Mouse (Mus musculus) bone marrow, adult 2 months (tissue): ENCODE results near the gene Tmem234. TPM values are rescaled to one million over a fixed set of nuclear protein-coding genes. Genes with fewer than 3 reads are reported as not detected.

ENCODE experiments used
- H3K27ac ChIP-seq: fragments of 200-500 bp; 2 replicates; pipeline ENCODE4 v1.5.1; 2012; ENCODE audit warnings: low read depth, mild to moderate bottlenecking, control low read depth, inconsistent platforms, low read length; ENCODE audit not compliant: control insufficient read depth, poor library complexity, insufficient read depth
- H3K4me1 ChIP-seq: fragments of 200-500 bp; 2 replicates; pipeline ENCODE4 v1.6.1; 2011; ENCODE audit warnings: low read length; ENCODE audit not compliant: control insufficient read depth, insufficient read depth
- H3K4me3 ChIP-seq: fragments of 200-500 bp; replicated peaks from 2 replicates; pipeline ENCODE3; 2011; ENCODE audit warnings: mild to moderate bottlenecking, low read depth, low read length, control low read depth; ENCODE audit not compliant: control insufficient read depth
- CTCF ChIP-seq: fragments of 200-500 bp; IDR thresholded peaks from 2 replicates; pipeline ENCODE4 v1.5.1; 2011; ENCODE audit warnings: low read length, control low read depth; ENCODE audit not compliant: control insufficient read depth, insufficient read depth
- POLR2A ChIP-seq: fragments of 200-500 bp; IDR thresholded peaks from 2 replicates; pipeline ENCODE4 v1.6.1; 2011; ENCODE audit warnings: low read depth, mild to moderate bottlenecking, control low read depth, low read length, borderline replicate concordance; ENCODE audit not compliant: control insufficient read depth
- WGBS: fragments of 180-500 bp; shearing (Covaris S2); methylation state at CpG from one replicate; pipeline ENCODE4 v1.1.7; 2018; 5-methylcytosine and 5-hydroxymethylcytosine counted together
- polyA plus RNA-seq: library from polyadenylated mRNA; stranded (reverse); fragments of >200 nt; gene quantifications from 2 replicates; pipeline ENCODE4 v1.2.4, GENCODE M21; 2011; ENCODE audit warnings: low replicate concordance; ENCODE audit not compliant: missing spikeins, insufficient read depth, insufficient read length

Tmem234 gene
- polyA plus RNA-seq, 1 experiment: 118 TPM

DNA sequence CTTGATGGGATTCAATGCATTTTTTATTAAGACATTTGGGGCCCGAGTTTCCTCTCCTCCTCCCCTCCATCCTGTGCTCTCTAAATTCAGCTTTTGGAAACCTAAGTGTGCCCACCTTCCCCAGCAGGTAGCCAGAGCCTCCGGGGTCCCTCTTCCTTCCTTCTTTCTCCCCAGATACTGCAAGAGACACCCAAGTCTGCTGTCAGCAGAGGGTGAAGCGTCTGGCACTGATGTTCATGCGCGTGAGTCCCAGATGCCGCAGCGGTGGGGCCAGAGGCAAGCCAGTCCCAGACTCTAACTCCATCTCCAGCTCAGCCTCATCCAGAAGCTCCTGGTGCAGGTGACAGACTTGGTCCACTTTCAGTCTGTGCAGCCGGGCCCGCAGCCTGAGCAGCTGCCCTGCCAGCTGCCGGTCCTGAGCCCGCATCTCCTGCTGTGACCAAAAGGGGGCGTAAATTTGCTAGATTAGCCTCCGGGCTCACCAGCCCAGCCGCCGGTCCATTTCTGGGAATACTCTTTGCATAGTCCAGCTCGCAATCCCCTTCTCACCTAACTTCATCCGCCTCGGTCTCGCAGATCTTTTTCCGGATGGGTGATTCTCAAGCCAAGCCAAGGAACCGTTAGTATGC lies 23.5 kb upstream of the Tmem234 start:
- peak overlapping the region; percentile 43 for H3K4me3 ChIP-seq
- H3K27ac ChIP-seq: peak overlapping the region; percentile 26; the same call in 1 of the 2 replicates
- H3K4me1 ChIP-seq: peaks cover 4% of the 10 kb centered on the region; the same call in 1 of the 2 replicates
- TF ChIP-seq POLR2A (no peak), CTCF (peak; percentile 63)
- 31% methylated on average over 21 of the region's 21 CpGs for whole genome bisulfite sequencing

DNA sequence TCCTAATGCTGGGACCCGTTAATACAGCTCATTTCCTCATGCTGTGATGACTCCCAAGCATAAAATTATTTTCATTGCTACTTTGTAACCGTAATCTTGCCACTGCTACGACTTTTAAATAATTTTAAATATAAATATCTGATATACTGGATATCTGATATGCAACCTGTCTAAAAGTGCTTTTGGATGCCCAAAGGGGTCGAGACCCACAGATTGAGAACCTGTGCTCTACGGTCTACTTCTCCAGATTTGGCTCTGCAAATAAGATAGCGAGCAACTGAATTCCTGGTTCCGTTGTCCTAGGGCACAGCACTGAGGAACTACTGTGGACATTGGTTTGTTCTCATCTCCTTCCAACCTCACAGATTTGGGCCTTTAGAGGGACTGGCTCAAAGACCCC lies 22.8 kb upstream of the Tmem234 start:
- TF ChIP-seq CTCF (no peak), POLR2A (no peak)
- peaks cover 4% of the 10 kb centered on the region; the same call in 1 of the 2 replicates for H3K4me1 ChIP-seq
- no peak overlapping the region for H3K4me3 ChIP-seq
- 77% methylated on average over 7 of the region's 7 CpGs for WGBS
- 0 out of 2 replicates have a peak overlapping the region, but pooled peaks have one; percentile 4 for H3K27ac ChIP-seq

- no peak within 1 kb of the TSS for H3K4me3 ChIP-seq
- H3K27ac ChIP-seq: 0 out of 2 replicates have a peak within 1 kb of the TSS, but pooled peaks have one; percentile 4
- no peak for TF ChIP-seq CTCF
- TF ChIP-seq POLR2A: no peak
- WGBS: 57% methylated on average over 5 of the region's 5 CpGs
- H3K4me1 ChIP-seq: peaks cover 4% of the 10 kb centered on the region; the same call in 1 of the 2 replicates
Measured at GRCm38 (mm10) chr4:129578466-129578865, 22.0 kb upstream of the Tmem234 start, which contains the start of gene Fam167b. Fam167b (minus strand) TSS chr4:129578549.

GRCm38 (mm10) chr4:129580347-129580746 lies 20.1 kb upstream of the Tmem234 start:
- no peak for TF ChIP-seq CTCF
- TF ChIP-seq POLR2A: no peak
- H3K4me1 ChIP-seq: peaks cover 2% of the 10 kb centered on the region; the same call in 1 of the 2 replicates
- no peak overlapping the region for H3K27ac ChIP-seq
- WGBS: 46% methylated on average over 7 of the region's 7 CpGs
- H3K4me3 ChIP-seq: no peak overlapping the region

DNA sequence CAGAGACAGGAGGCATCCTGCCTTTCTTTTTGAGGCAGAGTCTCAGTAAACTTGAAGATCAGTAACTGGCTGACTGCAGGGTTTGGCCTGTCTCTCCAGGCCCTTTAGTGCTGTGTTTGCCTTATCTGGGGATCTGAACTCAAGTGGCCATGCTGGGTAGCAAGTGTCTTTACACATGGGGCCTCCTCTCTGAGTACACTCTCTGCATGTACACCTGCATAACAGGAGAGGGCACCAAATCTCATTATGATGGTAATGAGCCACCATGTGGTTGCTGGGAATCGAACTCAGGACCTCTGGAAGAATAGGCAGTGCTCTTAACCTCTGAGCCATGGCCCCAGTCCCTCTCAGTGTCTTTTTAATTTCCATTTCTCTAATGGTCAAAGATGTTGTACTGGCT lies 18.2 kb upstream of the Tmem234 start:
- TF ChIP-seq POLR2A: no peak
- TF ChIP-seq CTCF: no peak
- 90% methylated on average over 1 of the region's 1 CpGs for WGBS

GRCm38 (mm10) chr4:129584370-129584769 lies 16.1 kb upstream of the Tmem234 start:
- H3K4me3 ChIP-seq: no peak overlapping the region
- WGBS: 71% methylated on average over 1 of the region's 1 CpGs

More for the DNA sequence above, 18.2 kb upstream of the Tmem234 start:
- Histone ChIP-seq H3K27ac (no peak overlapping the region), H3K4me1 (peaks cover 2% of the 10 kb centered on the region; the same call in 1 of the 2 replicates), H3K4me3 (no peak overlapping the region)

GRCm38 (mm10) chr4:129584884-129585608 lies 15.4 kb upstream of the Tmem234 start:
- Histone ChIP-seq H3K27ac (peak overlapping the region; percentile 76), H3K4me3 (peak overlapping the region; percentile 87), H3K4me1 (peaks cover 2% of the 10 kb centered on the region; the same call in 1 of the 2 replicates)
- 1% methylated on average over 36 of the region's 36 CpGs for WGBS
- peak; percentile 8; the same call in 1 of the 2 replicates for TF ChIP-seq POLR2A
- peak; percentile 76 for TF ChIP-seq CTCF

More at GRCm38 (mm10) chr4:129584370-129584769, 16.1 kb upstream of the Tmem234 start:
- peak overlapping the region; percentile 32 for H3K27ac ChIP-seq
- H3K4me1 ChIP-seq: peaks cover 2% of the 10 kb centered on the region; the same call in 1 of the 2 replicates
- TF ChIP-seq CTCF (no peak), POLR2A (no peak)

DNA sequence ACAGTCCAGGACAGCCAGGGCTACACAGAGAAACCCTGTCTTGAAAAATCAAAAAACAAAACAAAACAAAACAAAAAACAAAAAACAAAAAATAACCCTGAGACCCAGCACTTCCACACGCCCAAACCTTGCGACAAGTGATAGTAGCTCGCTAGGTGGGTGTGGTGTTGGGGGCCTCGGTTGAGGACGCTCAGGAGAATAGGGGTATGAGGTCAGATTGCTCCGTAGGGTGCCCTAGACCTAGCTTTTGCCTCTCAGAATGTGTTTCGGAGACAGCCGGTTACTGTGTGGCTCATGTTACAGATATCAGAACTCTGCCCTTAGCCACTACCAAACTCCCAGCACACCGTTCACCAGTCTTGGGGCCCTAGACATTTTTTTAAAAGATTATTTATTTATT lies 14.7 kb upstream of the Tmem234 start:
- no peak overlapping the region for H3K4me3 ChIP-seq
- TF ChIP-seq CTCF (no peak), POLR2A (no peak)
- 84% methylated on average over 9 of the region's 9 CpGs for WGBS
- peaks cover 2% of the 10 kb centered on the region; the same call in 1 of the 2 replicates for H3K4me1 ChIP-seq
- no peak overlapping the region for H3K27ac ChIP-seq
